Mouse (Mus musculus) lung, postnatal 0 days (tissue): ENCODE data around the gene Psg20. TPM values are rescaled to one million over a fixed set of nuclear protein-coding genes. Genes with fewer than 3 reads are reported as not detected.
"Not testable (repeated sequence)": the region's sequence is repeated elsewhere in the genome, so short reads cannot be mapped to it uniquely, and the experiment has no call there.

Experiments used
- ATAC-seq: fragments of 200-750 bp; cut with Nextera tagmentation; 2 replicates; pipeline ENCODE4 v1.8.0; 2017; ENCODE audit warnings: moderate library complexity
- DNase-seq: peaks from one replicate; pipeline ENCODE4 v3.0.0-alpha.2; 2016; ENCODE audit warnings: low spot score
- H3K27ac ChIP-seq: fragments of 300-500 bp; sonication (generic); 2 replicates; pipeline ENCODE4 v1.5.1; 2014; ENCODE audit warnings: antibody characterized with exemption, mild to moderate bottlenecking, low read length, mixed read lengths
- H3K27me3 ChIP-seq: fragments of 300-500 bp; sonication (generic); replicated peaks from 2 replicates; pipeline ENCODE4 v1.6.1; 2014; ENCODE audit warnings: low read length, mixed read lengths; ENCODE audit not compliant: insufficient read depth
- H3K36me3 ChIP-seq: fragments of 300-500 bp; sonication (generic); 2 replicates; pipeline ENCODE4 v1.6.1; 2014; ENCODE audit warnings: low read length, mixed read lengths; ENCODE audit not compliant: insufficient read depth
- H3K4me1 ChIP-seq: fragments of 300-500 bp; sonication (generic); 2 replicates; pipeline ENCODE4 v1.6.1; 2014; ENCODE audit warnings: antibody characterized with exemption, low read depth, low read length, mixed read lengths; ENCODE audit not compliant: insufficient read depth
- H3K4me2 ChIP-seq: fragments of 300-500 bp; sonication (generic); replicated peaks from 2 replicates; pipeline ENCODE4 v1.6.1; 2014; ENCODE audit warnings: low read depth, mild to moderate bottlenecking, low read length, moderate library complexity, mixed read lengths
- H3K4me3 ChIP-seq: fragments of 300-500 bp; sonication (generic); 2 replicates; pipeline ENCODE4 v1.5.1; 2014; ENCODE audit warnings: low read depth, low read length
- H3K9ac ChIP-seq: fragments of 300-500 bp; sonication (generic); replicated peaks from 2 replicates; pipeline ENCODE4 v1.6.1; 2014; ENCODE audit warnings: low read depth, mild to moderate bottlenecking
- H3K9me3 ChIP-seq: fragments of 300-500 bp; sonication (generic); 2 replicates; pipeline ENCODE4 v1.6.1; 2016; ENCODE audit warnings: low read length, mixed read lengths
- CTCF ChIP-seq: IDR thresholded peaks from 2 replicates; pipeline ENCODE4 v1.5.1; 2016; ENCODE audit warnings: antibody characterized with exemption, mild to moderate bottlenecking
- EP300 ChIP-seq: IDR thresholded peaks from 2 replicates; pipeline ENCODE4 v1.6.1; 2016; ENCODE audit warnings: antibody characterized with exemption, mild to moderate bottlenecking, control low read depth
- WGBS: fragments of 180-500 bp; shearing (Covaris S2); extraction: QIAGEN DNeasy Blood & Tissue Kit; methylation state at CpG from one replicate; pipeline ENCODE4 v1.1.7; 2014; 5-methylcytosine and 5-hydroxymethylcytosine counted together
- polyA plus RNA-seq: library from polyadenylated mRNA; unstranded; fragments of >200 nt; fragmentation: Nextera tagmentation; extraction: Ambion mirVana; gene quantifications from 2 replicates; pipeline ENCODE4 v1.2.1, GENCODE M21; 2015

The Psg20 gene
- not detected in 2 replicates for polyA plus RNA-seq

DNA sequence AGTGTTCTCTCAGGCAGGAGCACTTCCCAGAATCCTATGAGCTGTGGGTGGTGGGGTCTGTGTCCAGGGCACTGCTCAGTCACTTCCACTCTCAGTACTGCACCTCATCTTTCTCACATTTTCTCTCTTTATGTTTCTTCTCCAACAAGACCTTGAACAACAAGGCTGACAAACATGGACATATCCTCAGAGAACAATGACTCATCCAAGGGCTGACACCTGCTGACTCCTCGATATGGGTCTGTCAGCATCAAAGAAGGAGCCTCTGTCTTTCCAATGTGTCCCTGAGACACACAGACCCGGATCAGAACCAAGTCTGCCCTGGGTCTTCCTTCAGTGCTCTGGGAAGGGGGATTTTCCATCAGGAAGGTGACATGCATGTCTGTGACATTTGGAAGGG, at the start of gene Psg20:
Gene Psg20, minus strand, starts transcription at position 101 of the 400 bp plus-strand sequence.
- Histone ChIP-seq H3K4me2 (no peak within 1 kb of the TSS), H3K4me1 (no peaks in the 10 kb centered on the region), H3K27ac (no peak within 1 kb of the TSS), H3K9me3 (no peaks in the 10 kb centered on the region), H3K9ac (no peak within 1 kb of the TSS), H3K36me3 (no peaks in the 10 kb centered on the region), H3K27me3 (no peaks in the 10 kb centered on the region), H3K4me3 (no peak within 1 kb of the TSS)
- DNase-seq (no peak), ATAC-seq (no peak)
- TF ChIP-seq EP300 (no peak), CTCF (no peak)
- whole genome bisulfite sequencing: 54% methylated on average over 2 of the region's 2 CpGs

DNA sequence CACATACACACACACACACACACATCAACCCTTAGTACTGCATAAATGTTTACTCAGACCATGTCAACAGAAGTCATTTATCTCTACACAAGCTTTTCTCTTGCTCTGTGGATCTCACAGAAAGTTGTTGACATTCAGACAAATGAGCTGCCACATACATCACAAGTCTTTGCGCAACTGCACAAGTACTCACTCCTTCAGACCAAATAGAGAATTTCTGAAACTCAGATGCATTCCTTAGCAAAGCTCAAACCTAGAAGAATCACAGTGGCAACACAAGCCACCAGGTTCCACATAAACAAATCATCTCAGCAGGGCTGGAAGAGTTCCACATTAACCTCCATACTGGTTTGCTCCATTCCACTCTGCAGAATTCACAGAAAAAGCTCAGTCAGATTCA, 48.5 kb upstream of the Psg20 start:
- 22% methylated on average over 1 of the region's 1 CpGs for WGBS
- H3K4me1 ChIP-seq: no peaks in the 10 kb centered on the region
- peak; percentile 14 for DNase-seq

GRCm38 (mm10) chr7:18733111-18733510, 47.1 kb upstream of the Psg20 start:
- H3K9me3 ChIP-seq: no peaks in the 10 kb centered on the region
- H3K27ac ChIP-seq: no peak overlapping the region
- TF ChIP-seq EP300 (no peak), CTCF (no peak)
- no peak for DNase-seq
- no peak overlapping the region for H3K4me2 ChIP-seq
- no peak overlapping the region for H3K4me3 ChIP-seq
- no peaks in the 10 kb centered on the region for H3K36me3 ChIP-seq
- no peak for ATAC-seq
- no peaks in the 10 kb centered on the region for H3K4me1 ChIP-seq
- no peaks in the 10 kb centered on the region for H3K27me3 ChIP-seq
- no peak overlapping the region for H3K9ac ChIP-seq

More for the DNA sequence above, 48.5 kb upstream of the Psg20 start:
- Histone ChIP-seq H3K9me3 (no peaks in the 10 kb centered on the region), H3K4me3 (no peak overlapping the region), H3K9ac (no peak overlapping the region), H3K4me2 (no peak overlapping the region), H3K27me3 (no peaks in the 10 kb centered on the region), H3K36me3 (no peaks in the 10 kb centered on the region), H3K27ac (no peak overlapping the region)
- no peak for TF ChIP-seq EP300
- no peak for TF ChIP-seq CTCF
- ATAC-seq: no peak

DNA sequence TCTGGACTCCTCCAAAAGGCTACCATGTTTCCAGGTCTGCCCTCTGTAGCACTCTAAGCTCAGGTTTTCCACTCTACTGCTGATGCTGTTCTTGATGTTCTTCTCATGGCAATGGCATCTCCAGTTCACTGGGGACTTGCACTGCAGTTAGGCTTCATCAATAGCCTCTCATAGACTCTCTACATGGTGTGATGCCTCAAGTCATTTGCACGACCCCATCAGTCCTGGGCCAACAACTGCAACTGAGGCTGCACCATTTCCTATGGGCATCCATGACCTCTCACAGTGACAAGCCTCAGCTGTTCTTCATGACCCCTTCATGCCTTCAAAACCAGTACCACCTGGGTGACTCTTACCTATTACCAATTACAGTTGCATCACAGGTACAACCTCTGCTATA, 42.4 kb upstream of the Psg20 start:
- TF ChIP-seq EP300 (no peak), CTCF (no peak)
- no peaks in the 10 kb centered on the region for H3K9me3 ChIP-seq
- ATAC-seq: no peak

DNA sequence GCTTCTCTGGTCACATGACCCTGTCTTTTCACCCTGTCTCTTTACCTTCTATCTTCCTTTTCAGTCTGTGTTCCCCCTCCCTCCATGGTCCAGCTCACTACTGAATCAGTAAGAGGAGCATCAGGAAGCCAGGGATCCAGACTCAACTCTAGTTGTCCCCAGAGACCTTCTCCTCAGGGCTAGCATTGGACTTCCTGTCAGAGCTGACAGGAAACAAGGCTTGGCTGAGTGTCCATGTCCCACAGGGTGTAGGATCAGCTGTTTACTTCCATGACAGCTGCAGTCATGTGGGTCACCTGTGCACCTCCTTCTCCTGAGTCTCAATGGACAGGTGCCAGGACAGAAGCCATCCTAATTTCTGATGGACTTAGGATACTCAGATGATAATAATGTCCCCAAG, 39.9 kb upstream of the Psg20 start:
- H3K36me3 ChIP-seq, H3K9ac ChIP-seq, H3K4me2 ChIP-seq, ATAC-seq, H3K9me3 ChIP-seq, H3K4me3 ChIP-seq, H3K27me3 ChIP-seq, DNase-seq, H3K27ac ChIP-seq, H3K4me1 ChIP-seq: not testable (repeated sequence)

More for the DNA sequence above, 42.4 kb upstream of the Psg20 start:
- H3K4me1 ChIP-seq: no peaks in the 10 kb centered on the region
- no peaks in the 10 kb centered on the region for H3K36me3 ChIP-seq
- no peak overlapping the region for H3K4me3 ChIP-seq
- no peak overlapping the region for H3K27ac ChIP-seq
- 68% methylated on average over 1 of the region's 1 CpGs for WGBS
- no peak overlapping the region for H3K4me2 ChIP-seq
- DNase-seq: no peak
- no peaks in the 10 kb centered on the region for H3K27me3 ChIP-seq
- no peak overlapping the region for H3K9ac ChIP-seq

DNA sequence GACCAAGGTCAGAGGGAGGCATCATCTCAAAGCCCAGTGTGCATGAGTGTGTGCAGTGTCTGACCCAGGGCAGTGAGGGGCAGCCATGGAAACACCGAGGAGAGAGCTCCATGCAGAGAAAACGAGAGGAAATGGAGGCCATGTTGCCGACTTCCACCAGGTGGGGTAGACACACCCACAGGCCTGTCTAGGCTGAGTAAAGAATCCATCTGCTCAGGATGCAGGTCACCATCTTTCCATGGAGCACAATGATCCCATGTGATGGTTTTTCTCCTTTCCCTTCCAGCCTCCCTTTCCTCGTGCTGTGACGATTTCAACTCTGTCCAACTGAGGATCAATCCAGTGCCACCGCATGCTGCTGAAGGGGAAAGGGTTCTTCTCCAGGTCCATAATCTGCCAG, 38.0 kb upstream of the Psg20 start:
- TF ChIP-seq CTCF (no peak), EP300 (no peak)
- H3K36me3 ChIP-seq: no peaks in the 10 kb centered on the region
- H3K9ac ChIP-seq: no peak overlapping the region
- no peaks in the 10 kb centered on the region for H3K9me3 ChIP-seq
- no peak for ATAC-seq
- H3K4me1 ChIP-seq: no peaks in the 10 kb centered on the region
- H3K4me2 ChIP-seq: no peak overlapping the region
- no peaks in the 10 kb centered on the region for H3K27me3 ChIP-seq
- 78% methylated on average over 6 of the region's 6 CpGs for WGBS
- no peak for DNase-seq
- no peak overlapping the region for H3K4me3 ChIP-seq
- no peak overlapping the region for H3K27ac ChIP-seq

- Histone ChIP-seq H3K4me3 (no peak within 1 kb of the TSS), H3K9me3 (no peaks in the 10 kb centered on the region), H3K36me3 (no peaks in the 10 kb centered on the region), H3K27ac (no peak within 1 kb of the TSS), H3K9ac (no peak within 1 kb of the TSS), H3K4me2 (no peak within 1 kb of the TSS), H3K27me3 (no peaks in the 10 kb centered on the region), H3K4me1 (no peaks in the 10 kb centered on the region)
- ATAC-seq: no peak
- WGBS: 36% methylated on average over 2 of the region's 2 CpGs
- no peak for DNase-seq
- TF ChIP-seq EP300: no peak
- no peak for TF ChIP-seq CTCF
These were observed 31.8 kb upstream of the Psg20 start, which contains the start of gene Psg22 for GRCm38 (mm10) chr7:18717790-18718189. TSS of gene Psg22 (plus strand) at chr7:18718090.
